Mouse (Mus musculus) lung, adult 18-20 months (tissue): ENCODE data around the gene Efcab11.
A peak's percentile ranks its signal among the peaks of the same experiment; 100 is the strongest.

Experiments used
- DNase-seq, 2 experiments: peaks; one replicate each; pipeline ENCODE4 v3.0.0; 2022; ENCODE audit warnings: mixed read lengths in 2 of 2

The Efcab11 gene

GRCm38 (mm10) chr12:99884269-99885261 lies at the start of gene Efcab11, which contains the start of gene Tdp1:
Gene Efcab11, minus strand, starts transcription at chr12:99884439.
Gene Tdp1, plus strand, starts transcription at chr12:99884517.
- peak; percentile 90 to 93 for DNase-seq

- DNase-seq = no peak
Observed at GRCm38 (mm10) chr12:99933630-99934029, 49.4 kb upstream of the Efcab11 start.

- no peak for DNase-seq
Observed at GRCm38 (mm10) chr12:99932245-99932644, 48.0 kb upstream of the Efcab11 start.

GRCm38 (mm10) chr12:99929160-99929559 lies 44.9 kb upstream of the Efcab11 start:
- DNase-seq = no peak

- no peak for DNase-seq
Observed at GRCm38 (mm10) chr12:99928311-99928710, 44.1 kb upstream of the Efcab11 start.

GRCm38 (mm10) chr12:99923703-99924102 lies 39.5 kb upstream of the Efcab11 start:
- DNase-seq = no peak

GRCm38 (mm10) chr12:99923131-99923606 lies 38.9 kb upstream of the Efcab11 start:
- DNase-seq = no peak

- no peak for DNase-seq
Observed at GRCm38 (mm10) chr12:99921045-99921444, 36.8 kb upstream of the Efcab11 start.

- DNase-seq = no peak
Observed at GRCm38 (mm10) chr12:99919636-99920035, 35.4 kb upstream of the Efcab11 start.

- DNase-seq = no peak
Observed at GRCm38 (mm10) chr12:99917800-99918427, 33.7 kb upstream of the Efcab11 start.

GRCm38 (mm10) chr12:99911466-99911865 lies 27.2 kb upstream of the Efcab11 start:
- no peak for DNase-seq

GRCm38 (mm10) chr12:99904537-99904936 lies 20.3 kb upstream of the Efcab11 start:
- no peak for DNase-seq

- no peak for DNase-seq
Observed at GRCm38 (mm10) chr12:99902867-99903370, 18.7 kb upstream of the Efcab11 start.

- no peak for DNase-seq
Observed at GRCm38 (mm10) chr12:99901973-99902866, 18.0 kb upstream of the Efcab11 start.

GRCm38 (mm10) chr12:99899991-99900390 lies 15.8 kb upstream of the Efcab11 start:
- peak in 1 of 2 experiments; percentile 31 for DNase-seq

- no peak for DNase-seq
Observed at GRCm38 (mm10) chr12:99898248-99898870, 14.1 kb upstream of the Efcab11 start.

GRCm38 (mm10) chr12:99897846-99898245 lies 13.6 kb upstream of the Efcab11 start:
- DNase-seq = no peak

GRCm38 (mm10) chr12:99885282-99885901 lies 1.2 kb upstream of the Efcab11 start:
- DNase-seq = no peak

- peak in 1 of 2 experiments; percentile 44 for DNase-seq
Observed at GRCm38 (mm10) chr12:99883713-99884105, 530 bp downstream of the Efcab11 start.

- peak; percentile 88 to 91 for DNase-seq
Observed at GRCm38 (mm10) chr12:99883000-99883712, 1.1 kb downstream of the Efcab11 start.

GRCm38 (mm10) chr12:99874609-99875008 lies 9.6 kb downstream of the Efcab11 start:
- DNase-seq = no peak
